Mouse (Mus musculus) left cerebral cortex, postnatal 10 days (tissue): ENCODE results near the gene Lrrc26. TPM values are rescaled to one million over a fixed set of nuclear protein-coding genes. Genes with fewer than 3 reads are reported as not detected.

Experiments used
- DNase-seq, 2 experiments: peaks; one replicate each; pipeline ENCODE4 v3.0.0; 2021 to 2022; ENCODE audit warnings: low spot score in 2 of 2, mixed read lengths in 1 of 2; ENCODE audit errors: extremely low spot score in 1 of 2
- intact Hi-C: fragments of 180-260 bp; cut with DNase I; formaldehyde crosslinking; loops from one replicate; pipeline ENCODE4 v1.15.1; 2025
- total RNA-seq, 2 experiments: library from RNA; stranded (reverse); gene quantifications; 2 replicates each; pipeline ENCODE4 v1.2.3; 2021

Gene Lrrc26
- total RNA-seq, 2 experiments from 2014 or later = not detected

DNA sequence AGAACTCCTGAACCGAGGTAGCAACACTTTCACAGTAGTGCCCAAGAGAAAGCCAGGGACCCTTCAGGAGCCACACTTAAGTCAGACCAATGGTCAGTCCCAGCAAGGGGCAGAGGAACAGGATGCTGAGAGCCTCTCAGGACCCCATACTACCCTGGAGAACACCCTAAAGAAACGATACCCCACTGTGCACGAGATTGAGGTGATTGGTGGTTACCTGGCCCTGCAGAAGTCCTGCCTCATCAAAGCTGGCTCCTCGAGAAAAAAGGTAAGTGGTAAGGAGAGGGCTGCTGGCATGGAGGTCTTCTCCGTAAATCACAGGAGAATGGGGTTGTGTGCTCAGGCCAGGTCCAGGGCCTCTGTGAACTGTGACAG, 25.4 kb upstream of the Lrrc26 start:
- intact Hi-C loops = no loop called here
- DNase-seq = no peak

DNA sequence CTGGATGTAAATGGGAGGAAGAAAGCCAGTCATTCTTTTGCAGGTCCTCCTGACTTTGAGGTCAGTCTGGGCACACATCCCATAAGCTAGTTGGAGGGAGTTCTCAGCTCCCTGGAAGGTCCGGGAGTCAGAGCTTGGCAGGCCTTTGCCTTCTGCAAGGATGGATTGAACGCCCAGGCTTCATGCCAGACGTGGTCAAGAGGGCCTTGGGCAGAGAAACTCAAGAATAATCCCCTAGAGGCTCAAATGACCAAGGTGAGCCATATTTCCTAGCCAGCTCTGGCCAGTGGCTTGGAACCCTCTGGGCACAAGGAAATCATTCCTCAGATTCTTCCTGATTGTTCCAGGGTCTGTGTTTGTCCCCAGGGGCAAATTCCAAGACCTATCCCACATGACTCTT, 24.9 kb upstream of the Lrrc26 start:
- intact Hi-C loops = no loop called here
- DNase-seq = no peak

DNA sequence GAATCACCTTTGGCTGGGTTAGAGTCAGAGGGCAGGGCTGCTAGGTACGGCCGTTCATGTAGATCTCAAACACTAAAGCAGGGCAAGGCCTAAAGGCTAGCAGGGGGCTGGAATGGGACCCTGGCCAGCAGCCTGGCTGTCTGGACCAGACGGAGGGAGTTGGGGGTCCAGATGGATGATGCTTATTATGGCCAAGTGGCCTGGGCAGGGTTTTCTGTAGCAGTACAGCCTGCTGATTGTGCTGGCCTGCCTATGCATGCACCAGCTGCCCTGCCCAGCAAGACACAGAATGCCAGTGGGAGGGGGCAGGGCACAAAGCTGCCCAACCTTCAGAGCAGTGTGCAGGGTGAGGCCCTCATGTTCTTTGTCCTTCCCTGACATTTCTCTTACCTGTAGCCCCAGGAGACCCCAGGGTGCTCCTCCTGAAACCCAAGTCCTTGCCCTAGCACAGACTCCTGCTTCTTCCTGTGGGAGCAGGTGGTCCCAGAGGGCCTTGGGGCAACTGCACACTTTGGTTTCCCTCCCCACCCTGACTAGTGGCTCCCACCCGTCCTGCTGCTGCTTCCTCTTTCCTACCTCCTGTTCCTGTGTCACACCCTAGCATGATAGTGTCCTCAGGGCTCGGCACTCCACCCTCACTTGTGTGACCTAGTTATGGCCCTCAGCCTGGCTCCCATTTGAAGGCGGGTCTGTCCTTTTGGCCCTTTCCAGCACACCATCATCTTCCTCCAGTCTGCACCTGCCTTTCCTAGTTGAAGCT, 23.6 kb upstream of the Lrrc26 start:
- no peak for DNase-seq
- intact Hi-C loops = no loop called here

- DNase-seq = peak in 1 of 2 experiments; percentile 71
- intact Hi-C loops = no loop called here
These were observed 23.0 kb upstream of the Lrrc26 start for GRCm38 (mm10) chr2:25266720-25267119.

DNA sequence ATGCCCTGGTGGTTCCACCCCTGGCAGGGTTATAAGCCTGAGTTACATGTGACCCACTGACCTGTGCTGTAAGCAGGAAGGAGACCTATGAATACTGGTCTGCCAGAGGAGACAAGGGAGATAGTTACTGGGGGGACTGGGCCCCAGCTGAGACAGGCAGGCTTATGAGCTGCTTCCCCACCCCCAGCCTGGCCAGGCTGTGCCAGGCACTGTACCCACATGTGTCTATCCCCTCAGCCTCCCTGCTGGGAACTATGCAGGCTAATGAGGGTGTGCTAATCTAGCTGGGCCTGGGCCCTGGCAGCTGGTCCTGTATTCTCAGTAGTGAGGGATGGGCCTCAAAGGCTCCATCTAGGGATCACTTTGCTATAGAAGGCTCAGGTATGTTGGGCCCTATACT, 22.5 kb upstream of the Lrrc26 start:
- no peak for DNase-seq
- intact Hi-C loops = no loop called here

- intact Hi-C loops = no loop called here
- no peak for DNase-seq
These were observed 21.9 kb upstream of the Lrrc26 start for GRCm38 (mm10) chr2:25267746-25268309.

DNA sequence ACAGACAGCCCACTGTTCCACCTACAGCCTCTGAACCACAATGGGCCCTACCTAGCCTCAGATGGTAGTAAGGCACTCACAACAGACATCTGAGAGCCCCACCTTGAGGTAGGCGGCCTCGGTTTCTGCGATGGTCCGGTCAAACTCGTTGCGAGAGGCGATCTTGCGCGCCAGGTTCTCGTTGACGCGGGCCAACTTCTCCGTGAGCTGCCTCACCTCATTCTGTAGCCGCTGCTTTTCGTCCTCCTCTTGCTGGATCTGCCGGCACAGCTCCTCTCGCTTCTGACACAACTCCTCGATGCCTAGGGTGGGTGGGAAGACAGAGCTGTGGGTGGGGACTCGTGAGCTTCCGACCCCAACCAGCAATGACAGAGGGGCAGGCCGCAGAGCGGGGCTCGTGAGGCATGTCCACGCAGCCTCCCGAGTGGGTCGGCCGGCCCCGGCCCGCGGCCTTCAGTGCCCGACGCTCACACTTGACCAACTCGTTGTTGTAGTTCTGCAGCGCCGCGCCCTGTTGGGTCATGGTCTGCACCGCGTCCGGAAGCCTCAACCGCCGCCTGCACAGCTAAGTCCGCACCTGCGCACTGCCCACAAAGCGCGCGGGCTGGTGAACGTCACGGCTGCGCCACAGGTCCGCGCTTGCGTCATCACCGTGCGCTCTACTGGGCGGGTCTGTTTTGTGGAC, 17.7 kb upstream of the Lrrc26 start, which contains the start of the genes Ssna1 and Anapc2:
Ssna1 (minus strand) TSS at position 612 of the 685 bp plus-strand sequence.
Anapc2 (plus strand) TSS at position 652 of the 685 bp plus-strand sequence.
- peak; percentile 96 to 99 for DNase-seq
- intact Hi-C loops = no loop called here

DNA sequence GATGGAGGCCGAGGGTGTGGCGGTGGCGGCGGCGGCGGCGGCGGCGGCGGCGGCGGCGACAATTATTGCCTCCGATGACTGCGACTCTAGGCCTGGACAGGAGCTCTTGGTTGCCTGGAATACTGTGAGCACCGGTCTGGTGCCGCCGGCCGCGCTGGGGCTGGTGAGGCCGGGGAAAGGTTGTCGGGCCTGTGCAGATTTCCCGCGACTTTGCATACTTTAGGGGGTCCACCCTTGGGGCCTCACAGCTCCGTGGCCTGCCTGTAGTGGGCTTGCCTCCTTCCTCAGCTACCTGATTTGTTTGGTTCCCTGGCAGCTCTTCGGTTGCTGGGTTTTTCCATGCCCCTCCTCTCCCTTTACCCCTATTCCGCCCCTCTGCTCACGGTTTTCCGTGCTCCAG, 17.2 kb upstream of the Lrrc26 start:
- no peak for DNase-seq
- intact Hi-C loops = no loop called here

GRCm38 (mm10) chr2:25273010-25273409, 16.7 kb upstream of the Lrrc26 start:
- intact Hi-C loops = no loop called here
- no peak for DNase-seq

- peak in 1 of 2 experiments; percentile 88 for DNase-seq
- intact Hi-C loops = loop anchor here (5.0 kb wide), 1 partner anchor 48 kb away; no protein-coding TSS in a partner anchor
These were observed 10.5 kb upstream of the Lrrc26 start for GRCm38 (mm10) chr2:25278928-25279882.

DNA sequence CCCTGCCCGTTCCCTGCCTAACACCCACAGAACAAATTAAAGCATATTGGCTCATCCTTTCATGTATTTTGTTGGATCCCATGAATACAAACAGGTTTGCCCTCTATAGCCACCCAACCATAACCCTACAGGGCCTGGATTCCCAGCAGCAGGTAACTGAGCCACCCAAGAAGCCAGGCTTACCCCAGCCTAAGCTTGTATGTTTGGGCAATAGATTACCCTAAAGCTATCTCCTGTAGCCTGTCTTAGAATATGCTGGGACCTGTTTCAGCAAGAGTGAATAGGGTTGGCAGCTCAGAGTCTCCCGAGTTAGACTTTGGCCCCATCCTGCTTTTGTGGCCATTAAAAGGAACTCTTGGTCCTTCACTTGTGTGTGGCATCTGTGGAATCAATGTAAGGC, 4.2 kb upstream of the Lrrc26 start:
- DNase-seq = no peak
- intact Hi-C loops = no loop called here

DNA sequence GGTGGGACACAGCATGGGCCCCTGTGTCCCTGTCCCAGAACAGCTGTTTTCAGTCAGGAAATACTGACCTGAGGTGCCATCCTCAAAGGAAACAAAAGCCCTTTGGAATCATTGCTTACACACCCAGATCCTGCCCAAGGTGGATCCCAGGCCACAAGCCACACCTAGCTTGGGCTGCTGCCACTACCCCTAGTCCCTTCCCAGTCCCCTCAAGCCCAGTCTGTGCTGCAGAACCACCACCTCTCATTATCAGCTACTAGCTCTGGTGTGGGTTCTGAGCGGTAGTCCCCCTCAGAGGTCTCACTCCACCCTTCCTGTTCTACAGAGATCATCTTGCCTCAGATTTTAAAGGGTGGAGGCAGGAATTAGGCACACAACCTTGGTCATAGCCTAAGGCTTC, 3.4 kb upstream of the Lrrc26 start:
- intact Hi-C loops = no loop called here
- no peak for DNase-seq

GRCm38 (mm10) chr2:25286837-25287636, 2.7 kb upstream of the Lrrc26 start:
- intact Hi-C loops = no loop called here

GRCm38 (mm10) chr2:25287927-25288649, 1.6 kb upstream of the Lrrc26 start, which contains the start of gene Tmem210:
Gene Tmem210 (plus strand): TSS chr2:25288145.
- intact Hi-C loops = no loop called here
- no peak for DNase-seq

More at GRCm38 (mm10) chr2:25286837-25287636, 2.7 kb upstream of the Lrrc26 start:
- no peak for DNase-seq

- intact Hi-C loops = no loop called here
- DNase-seq = no peak
These were observed 875 bp upstream of the Lrrc26 start for GRCm38 (mm10) chr2:25288734-25289345.

DNA sequence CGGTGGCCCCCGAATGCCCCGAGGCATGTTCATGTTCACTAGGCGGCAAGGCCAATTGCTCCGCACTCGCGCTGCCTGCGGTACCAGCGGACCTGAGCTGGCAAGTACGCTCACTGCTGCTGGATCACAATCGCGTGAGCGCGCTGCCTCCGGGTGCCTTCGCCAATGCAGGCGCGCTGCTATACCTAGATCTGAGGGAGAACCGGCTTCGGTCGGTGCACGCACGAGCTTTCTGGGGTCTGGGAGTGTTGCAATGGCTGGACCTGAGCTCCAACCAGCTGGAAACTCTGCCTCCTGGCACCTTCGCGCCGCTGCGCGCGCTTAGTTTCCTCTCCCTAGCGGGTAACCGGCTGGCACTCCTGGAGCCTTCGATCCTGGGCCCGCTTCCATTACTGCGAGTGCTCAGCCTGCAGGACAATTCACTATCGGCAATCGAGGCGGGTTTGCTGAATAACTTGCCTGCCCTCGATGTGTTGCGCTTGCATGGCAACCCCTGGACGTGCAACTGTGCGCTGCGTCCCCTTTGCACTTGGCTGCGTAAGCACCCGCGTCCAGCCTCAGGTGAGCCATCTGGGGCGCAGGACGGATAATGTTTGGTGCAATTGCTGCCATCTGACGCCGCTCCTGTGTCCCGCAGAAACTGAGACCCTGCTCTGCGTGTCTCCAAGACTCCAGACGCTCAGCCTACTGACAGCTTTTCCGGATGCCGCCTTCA, 543 bp downstream of the Lrrc26 start:
- DNase-seq = peak in 1 of 2 experiments; percentile 67
- intact Hi-C loops = no loop called here
